Mouse (Mus musculus) stomach, embryonic 16.5 days (tissue): ENCODE measurements around the gene Apbb2. TPM values are rescaled to one million over a fixed set of nuclear protein-coding genes. Genes with fewer than 3 reads are reported as not detected.

Source experiments
- ATAC-seq: fragments of 200-750 bp; cut with Nextera tagmentation; 2 replicates; pipeline ENCODE4 v1.8.0; 2017; ENCODE audit warnings: moderate number of reproducible peaks, moderate TSS enrichment; ENCODE audit not compliant: insufficient read depth, low FRiP score
- H3K27ac ChIP-seq: fragments of 300-500 bp; sonication (generic); 2 replicates; pipeline ENCODE4 v1.5.1; 2014; ENCODE audit warnings: low read length
- H3K27me3 ChIP-seq: fragments of 300-500 bp; sonication (generic); 2 replicates; pipeline ENCODE4 v1.6.1; 2014; ENCODE audit warnings: low read length, control low read depth, mixed read lengths; ENCODE audit not compliant: control insufficient read depth, insufficient read depth
- H3K36me3 ChIP-seq: fragments of 300-500 bp; sonication (generic); 2 replicates; pipeline ENCODE4 v1.6.1; 2014; ENCODE audit warnings: low read length; ENCODE audit not compliant: control insufficient read depth, insufficient read depth
- H3K4me1 ChIP-seq: fragments of 300-500 bp; sonication (generic); 2 replicates; pipeline ENCODE4 v1.6.1; 2014; ENCODE audit warnings: low read length, control low read depth, mixed read lengths; ENCODE audit not compliant: control insufficient read depth, insufficient read depth
- H3K4me2 ChIP-seq: fragments of 300-500 bp; sonication (generic); 2 replicates; pipeline ENCODE4 v1.6.1; 2014; ENCODE audit warnings: low read depth, low read length, mixed read lengths
- H3K4me3 ChIP-seq: fragments of 300-500 bp; sonication (generic); replicated peaks from 2 replicates; pipeline ENCODE4 v1.5.1; 2014; ENCODE audit warnings: mild to moderate bottlenecking, low read length
- H3K9ac ChIP-seq: fragments of 300-500 bp; sonication (generic); 2 replicates; pipeline ENCODE4 v1.6.1; 2014; ENCODE audit warnings: low read length
- H3K9me3 ChIP-seq: fragments of 300-500 bp; sonication (generic); replicated peaks from 2 replicates; pipeline ENCODE4 v1.6.1; 2016; ENCODE audit warnings: low read length, control low read depth; ENCODE audit not compliant: control insufficient read depth
- WGBS: fragments of 180-500 bp; shearing (Covaris S2); extraction: QIAGEN DNeasy Blood & Tissue Kit; methylation state at CpG from one replicate; pipeline ENCODE4 v1.1.7; 2014; 5-methylcytosine and 5-hydroxymethylcytosine counted together
- polyA plus RNA-seq: library from polyadenylated mRNA; unstranded; fragments of >200 nt; fragmentation: Nextera tagmentation; extraction: Ambion mirVana; gene quantifications from 2 replicates; pipeline ENCODE4 v1.2.1, GENCODE M21; 2015

The Apbb2 gene
- polyA plus RNA-seq, 1 experiment from 2014 or later: 33.7 TPM

GRCm38 (mm10) chr5:66359742-66360423 lies 258.7 kb downstream of the Apbb2 start:
- Histone ChIP-seq H3K9ac (no peak overlapping the region), H3K9me3 (no peaks in the 10 kb centered on the region), H3K36me3 (no peaks in the 10 kb centered on the region), H3K4me2 (no peak overlapping the region), H3K4me1 (no peaks in the 10 kb centered on the region), H3K27me3 (no peaks in the 10 kb centered on the region), H3K4me3 (no peak overlapping the region), H3K27ac (no peak overlapping the region)
- no peak for ATAC-seq
- 82% methylated on average over 15 of the region's 15 CpGs for WGBS

DNA sequence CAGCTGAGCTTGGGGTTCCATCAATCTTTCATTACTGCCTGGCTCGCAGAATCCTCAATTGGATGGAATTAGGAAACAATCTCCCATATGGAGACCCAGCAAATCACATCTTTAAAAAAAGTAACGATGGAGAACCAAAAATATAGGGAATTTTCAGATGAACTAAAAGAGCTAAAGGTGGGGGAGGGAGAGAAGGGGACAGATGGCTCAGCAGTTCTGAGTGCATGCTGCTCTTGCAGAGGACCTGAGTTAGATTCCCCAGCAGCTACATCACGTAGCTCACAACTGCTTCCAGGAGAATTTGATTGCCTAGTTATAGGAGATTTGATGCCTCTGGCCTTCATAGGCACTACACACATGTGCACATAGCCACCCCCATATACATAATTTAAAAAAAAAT lies 263.4 kb downstream of the Apbb2 start:
- Histone ChIP-seq H3K27me3 (no peaks in the 10 kb centered on the region), H3K27ac (no peak overlapping the region), H3K4me3 (no peak overlapping the region), H3K4me1 (no peaks in the 10 kb centered on the region), H3K9ac (no peak overlapping the region), H3K4me2 (no peak overlapping the region), H3K9me3 (no peaks in the 10 kb centered on the region), H3K36me3 (no peaks in the 10 kb centered on the region)
- no peak for ATAC-seq
- WGBS: 87% methylated on average over 3 of the region's 3 CpGs

GRCm38 (mm10) chr5:66353876-66354275 lies 264.7 kb downstream of the Apbb2 start:
- Histone ChIP-seq H3K27me3 (no peaks in the 10 kb centered on the region), H3K36me3 (no peaks in the 10 kb centered on the region), H3K4me2 (no peak overlapping the region), H3K9me3 (no peaks in the 10 kb centered on the region), H3K4me1 (no peaks in the 10 kb centered on the region), H3K9ac (no peak overlapping the region), H3K27ac (no peak overlapping the region), H3K4me3 (no peak overlapping the region)
- ATAC-seq: no peak
- 59% methylated on average over 3 of the region's 3 CpGs for WGBS

DNA sequence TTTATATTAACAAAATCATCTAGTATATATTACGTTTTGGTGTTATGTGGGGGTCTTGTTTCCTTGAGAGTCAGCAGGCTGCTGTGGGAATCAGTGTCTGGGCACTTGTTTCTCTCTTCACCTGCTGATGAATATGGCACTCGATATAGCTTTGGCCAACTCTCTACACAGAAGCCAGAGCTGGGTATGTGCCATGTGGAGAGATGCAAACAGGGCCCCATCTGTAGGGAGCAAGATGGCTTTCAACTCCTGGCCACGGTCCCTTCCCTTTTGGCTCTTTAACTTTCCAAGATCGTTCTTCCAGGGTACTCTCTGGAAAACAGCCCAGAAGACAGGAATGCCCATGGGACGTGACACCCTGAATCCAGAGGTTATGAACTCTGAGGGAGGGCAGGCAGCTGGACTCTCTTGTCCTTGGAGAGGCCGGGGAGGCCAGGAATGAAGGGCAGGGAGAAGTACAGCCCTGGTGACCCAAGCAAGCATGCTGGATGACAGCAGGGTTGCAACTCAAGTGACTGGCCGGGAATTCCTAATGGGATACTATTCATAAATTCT lies 266.7 kb downstream of the Apbb2 start:
- Histone ChIP-seq H3K27ac (no peak overlapping the region), H3K9me3 (no peaks in the 10 kb centered on the region), H3K36me3 (no peaks in the 10 kb centered on the region), H3K4me1 (no peaks in the 10 kb centered on the region), H3K4me3 (no peak overlapping the region), H3K9ac (no peak overlapping the region), H3K27me3 (no peaks in the 10 kb centered on the region), H3K4me2 (no peak overlapping the region)
- WGBS: 84% methylated on average over 7 of the region's 7 CpGs
- no peak for ATAC-seq

- 62% methylated on average over 12 of the region's 12 CpGs for WGBS
- Histone ChIP-seq H3K4me1 (no peaks in the 10 kb centered on the region), H3K36me3 (no peaks in the 10 kb centered on the region), H3K9me3 (no peaks in the 10 kb centered on the region), H3K27me3 (no peaks in the 10 kb centered on the region), H3K27ac (no peak overlapping the region), H3K9ac (no peak overlapping the region), H3K4me3 (no peak overlapping the region), H3K4me2 (no peak overlapping the region)
- no peak for ATAC-seq
These were observed 267.5 kb downstream of the Apbb2 start for GRCm38 (mm10) chr5:66351064-66351463.

- Histone ChIP-seq H3K27ac (no peak overlapping the region), H3K9ac (no peak overlapping the region), H3K27me3 (no peaks in the 10 kb centered on the region), H3K4me1 (no peaks in the 10 kb centered on the region), H3K4me2 (no peak overlapping the region), H3K9me3 (no peaks in the 10 kb centered on the region), H3K36me3 (no peaks in the 10 kb centered on the region), H3K4me3 (no peak overlapping the region)
- ATAC-seq: no peak
- WGBS: 72% methylated on average over 6 of the region's 6 CpGs
These were observed 268.0 kb downstream of the Apbb2 start for GRCm38 (mm10) chr5:66350611-66351010.

GRCm38 (mm10) chr5:66348421-66348820 lies 270.2 kb downstream of the Apbb2 start:
- no peak overlapping the region for H3K9ac ChIP-seq
- ATAC-seq: no peak
- H3K27me3 ChIP-seq: no peaks in the 10 kb centered on the region
- H3K36me3 ChIP-seq: no peaks in the 10 kb centered on the region
- no peak overlapping the region for H3K4me3 ChIP-seq
- H3K4me1 ChIP-seq: peaks cover 6% of the 10 kb centered on the region
- 74% methylated on average over 6 of the region's 6 CpGs for WGBS
- H3K27ac ChIP-seq: no peak overlapping the region
- no peak overlapping the region for H3K4me2 ChIP-seq
- H3K9me3 ChIP-seq: no peaks in the 10 kb centered on the region

GRCm38 (mm10) chr5:66346756-66347155 lies 271.8 kb downstream of the Apbb2 start:
- Histone ChIP-seq H3K27ac (no peak overlapping the region), H3K4me3 (no peak overlapping the region), H3K27me3 (no peaks in the 10 kb centered on the region), H3K4me1 (peaks cover 6% of the 10 kb centered on the region), H3K4me2 (no peak overlapping the region), H3K9me3 (no peaks in the 10 kb centered on the region), H3K36me3 (no peaks in the 10 kb centered on the region), H3K9ac (no peak overlapping the region)
- WGBS: 72% methylated on average over 6 of the region's 6 CpGs
- ATAC-seq: no peak

GRCm38 (mm10) chr5:66345140-66345539 lies 273.4 kb downstream of the Apbb2 start:
- Histone ChIP-seq H3K36me3 (no peaks in the 10 kb centered on the region), H3K27me3 (no peaks in the 10 kb centered on the region), H3K27ac (no peak overlapping the region), H3K9me3 (no peaks in the 10 kb centered on the region), H3K4me1 (peaks cover 6% of the 10 kb centered on the region), H3K9ac (no peak overlapping the region), H3K4me2 (no peak overlapping the region), H3K4me3 (no peak overlapping the region)
- ATAC-seq: no peak
- 46% methylated on average over 3 of the region's 3 CpGs for WGBS
